Mouse (Mus musculus) intestine, postnatal 0 days (tissue): ENCODE measurements around the gene Wrb. TPM values are rescaled to one million over a fixed set of nuclear protein-coding genes. Genes with fewer than 3 reads are reported as not detected.

Source experiments
- ATAC-seq: fragments of 200-750 bp; cut with Nextera tagmentation; 2 replicates; pipeline ENCODE4 v1.8.0; 2017; ENCODE audit warnings: mild to moderate bottlenecking, moderate TSS enrichment, moderate library complexity
- H3K27ac ChIP-seq: fragments of 300-500 bp; sonication (generic); 2 replicates; pipeline ENCODE4 v1.5.1; 2014; ENCODE audit warnings: mild to moderate bottlenecking, low read depth, low read length, moderate library complexity
- H3K27me3 ChIP-seq: fragments of 300-500 bp; sonication (generic); replicated peaks from 2 replicates; pipeline ENCODE4 v1.6.1; 2014; ENCODE audit warnings: low read length, mixed read lengths; ENCODE audit not compliant: control insufficient read depth, insufficient read depth
- H3K36me3 ChIP-seq: fragments of 300-500 bp; sonication (generic); 2 replicates; pipeline ENCODE4 v1.6.1; 2014; ENCODE audit warnings: mild to moderate bottlenecking, moderate library complexity; ENCODE audit not compliant: control insufficient read depth, insufficient read depth
- H3K4me1 ChIP-seq: fragments of 300-500 bp; sonication (generic); replicated peaks from 2 replicates; pipeline ENCODE4 v1.6.1; 2014; ENCODE audit warnings: antibody characterized with exemption, low read length, mixed read lengths; ENCODE audit not compliant: control insufficient read depth, insufficient read depth
- H3K4me2 ChIP-seq: fragments of 300-500 bp; sonication (generic); replicated peaks from 2 replicates; pipeline ENCODE4 v1.6.1; 2014; ENCODE audit warnings: low read depth, mild to moderate bottlenecking, moderate library complexity
- H3K4me3 ChIP-seq: fragments of 300-500 bp; sonication (generic); 2 replicates; pipeline ENCODE4 v1.5.1; 2014; ENCODE audit warnings: low read depth, low read length
- H3K9ac ChIP-seq: fragments of 300-500 bp; sonication (generic); 2 replicates; pipeline ENCODE4 v1.6.1; 2014; ENCODE audit warnings: mild to moderate bottlenecking, low read depth, low read length
- H3K9me3 ChIP-seq: fragments of 300-500 bp; sonication (generic); 2 replicates; pipeline ENCODE4 v1.6.1; 2016; ENCODE audit warnings: mixed run types; ENCODE audit not compliant: control insufficient read depth
- CTCF ChIP-seq: sonication (generic); IDR thresholded peaks from 2 replicates; pipeline ENCODE4 v1.5.1; 2016; ENCODE audit warnings: low read depth, mild to moderate bottlenecking, control low read depth, antibody characterized with exemption, moderate library complexity
- WGBS: fragments of 180-500 bp; shearing (Covaris S2); extraction: QIAGEN DNeasy Blood & Tissue Kit; methylation state at CpG from one replicate; pipeline ENCODE4 v1.1.7; 2014; 5-methylcytosine and 5-hydroxymethylcytosine counted together
- polyA plus RNA-seq: library from polyadenylated mRNA; unstranded; fragments of >200 nt; fragmentation: Nextera tagmentation; extraction: Ambion mirVana; gene quantifications from 2 replicates; pipeline ENCODE4 v1.2.1, GENCODE M21; 2015

The Wrb gene
- polyA plus RNA-seq, 1 experiment from 2014 or later, result 18.5 TPM

GRCm38 (mm10) chr16:96112769-96113168 is 32.4 kb upstream of the Wrb start:
- Histone ChIP-seq H3K4me2 (no peak overlapping the region), H3K4me1 (no peaks in the 10 kb centered on the region), H3K9ac (no peak overlapping the region), H3K27me3 (no peaks in the 10 kb centered on the region), H3K4me3 (no peak overlapping the region), H3K36me3 (no peaks in the 10 kb centered on the region), H3K9me3 (no peaks in the 10 kb centered on the region), H3K27ac (no peak overlapping the region)
- ATAC-seq, result no peak
- TF ChIP-seq CTCF, result no peak
- WGBS, result 56% methylated on average over 2 of the region's 2 CpGs

GRCm38 (mm10) chr16:96114729-96115128 is 30.5 kb upstream of the Wrb start:
- Histone ChIP-seq H3K27me3 (no peaks in the 10 kb centered on the region), H3K27ac (no peak overlapping the region), H3K36me3 (no peaks in the 10 kb centered on the region), H3K4me1 (no peaks in the 10 kb centered on the region), H3K9me3 (no peaks in the 10 kb centered on the region), H3K9ac (no peak overlapping the region), H3K4me2 (no peak overlapping the region), H3K4me3 (no peak overlapping the region)
- no peak for ATAC-seq
- TF ChIP-seq CTCF, result peak; percentile 40
- 56% methylated on average over 4 of the region's 4 CpGs for WGBS

- WGBS, result 56% methylated on average over 4 of the region's 4 CpGs
- TF ChIP-seq CTCF, result no peak
- Histone ChIP-seq H3K36me3 (peaks cover 28% of the 10 kb centered on the region), H3K4me3 (no peak overlapping the region), H3K27me3 (no peaks in the 10 kb centered on the region), H3K4me2 (no peak overlapping the region), H3K9me3 (no peaks in the 10 kb centered on the region), H3K9ac (no peak overlapping the region), H3K27ac (no peak overlapping the region), H3K4me1 (no peaks in the 10 kb centered on the region)
- no peak for ATAC-seq
Observed at GRCm38 (mm10) chr16:96120022-96120623, 25.1 kb upstream of the Wrb start.

GRCm38 (mm10) chr16:96126684-96127171 is 18.5 kb upstream of the Wrb start:
- ATAC-seq, result no peak
- no peak for TF ChIP-seq CTCF
- Histone ChIP-seq H3K4me1 (no peaks in the 10 kb centered on the region), H3K27ac (peak overlapping the region; percentile 89), H3K9ac (peak overlapping the region; percentile 85), H3K36me3 (peaks cover 19% of the 10 kb centered on the region), H3K4me3 (peak overlapping the region; percentile 83), H3K27me3 (no peaks in the 10 kb centered on the region), H3K4me2 (peak overlapping the region; percentile 88), H3K9me3 (no peaks in the 10 kb centered on the region)
- WGBS, result 3% methylated on average over 19 of the region's 19 CpGs

GRCm38 (mm10) chr16:96127288-96127656 is 17.9 kb upstream of the Wrb start:
- H3K4me1 ChIP-seq, result no peaks in the 10 kb centered on the region
- ATAC-seq, result peak; percentile 46
- no peak for TF ChIP-seq CTCF
- peaks cover 19% of the 10 kb centered on the region for H3K36me3 ChIP-seq
- H3K4me2 ChIP-seq, result peak overlapping the region; percentile 88
- 0% methylated on average over 38 of the region's 52 CpGs for WGBS
- no peaks in the 10 kb centered on the region for H3K9me3 ChIP-seq
- H3K27me3 ChIP-seq, result no peaks in the 10 kb centered on the region
- H3K4me3 ChIP-seq, result peak overlapping the region; percentile 83
- peak overlapping the region; percentile 89 for H3K27ac ChIP-seq
- peak overlapping the region; percentile 85 for H3K9ac ChIP-seq

GRCm38 (mm10) chr16:96127657-96128344 is 17.4 kb upstream of the Wrb start, which contains the start of gene Hmgn1:
Hmgn1 (minus strand) TSS chr16:96127729.
- peak within 1 kb of the TSS; percentile 89 for H3K27ac ChIP-seq
- WGBS, result under 1% methylated on average over 58 of the region's 72 CpGs
- no peak for TF ChIP-seq CTCF
- ATAC-seq, result peak; percentile 93
- H3K9me3 ChIP-seq, result no peaks in the 10 kb centered on the region
- peaks cover 19% of the 10 kb centered on the region for H3K36me3 ChIP-seq
- peak within 1 kb of the TSS; percentile 83 for H3K4me3 ChIP-seq
- H3K9ac ChIP-seq, result peak within 1 kb of the TSS; percentile 85
- H3K4me1 ChIP-seq, result no peaks in the 10 kb centered on the region
- H3K4me2 ChIP-seq, result peak within 1 kb of the TSS; percentile 88
- no peaks in the 10 kb centered on the region for H3K27me3 ChIP-seq
